Mouse (Mus musculus) lung, embryonic 16.5 days (tissue): Measurements from ENCODE around the gene Ttk. TPM values are rescaled to one million over a fixed set of nuclear protein-coding genes. Genes with fewer than 3 reads are reported as not detected.
A peak's percentile ranks its signal among the peaks of the same experiment; 100 is the strongest.

ENCODE experiments used
- ATAC-seq: fragments of 200-750 bp; cut with Nextera tagmentation; 2 replicates; pipeline ENCODE4 v1.8.0; 2017; ENCODE audit warnings: low read depth, mild to moderate bottlenecking, moderate library complexity
- H3K27ac ChIP-seq: fragments of 300-500 bp; sonication (generic); 2 replicates; pipeline ENCODE4 v1.5.1; 2014; ENCODE audit warnings: mild to moderate bottlenecking, control low read depth, low read length
- H3K27me3 ChIP-seq: fragments of 300-500 bp; sonication (generic); 2 replicates; pipeline ENCODE4 v1.6.1; 2014; ENCODE audit warnings: low read depth, low read length, mixed read lengths; ENCODE audit not compliant: control insufficient read depth, insufficient read depth
- H3K36me3 ChIP-seq: fragments of 300-500 bp; sonication (generic); 2 replicates; pipeline ENCODE4 v1.6.1; 2014; ENCODE audit warnings: low read length; ENCODE audit not compliant: control insufficient read depth, insufficient read depth
- H3K4me1 ChIP-seq: fragments of 300-500 bp; sonication (generic); replicated peaks from 2 replicates; pipeline ENCODE4 v1.6.1; 2014; ENCODE audit warnings: low read length, mixed read lengths; ENCODE audit not compliant: control insufficient read depth, insufficient read depth
- H3K4me2 ChIP-seq: fragments of 300-500 bp; sonication (generic); 2 replicates; pipeline ENCODE4 v1.6.1; 2014; ENCODE audit warnings: low read depth, low read length, control low read depth
- H3K4me3 ChIP-seq: fragments of 300-500 bp; sonication (generic); 2 replicates; pipeline ENCODE4 v1.5.1; 2014; ENCODE audit warnings: mild to moderate bottlenecking, low read length, control low read depth
- H3K9ac ChIP-seq: fragments of 300-500 bp; sonication (generic); 2 replicates; pipeline ENCODE4 v1.6.1; 2014; ENCODE audit warnings: low read length, control low read depth
- H3K9me3 ChIP-seq: fragments of 300-500 bp; sonication (generic); 2 replicates; pipeline ENCODE4 v1.6.1; 2016; ENCODE audit warnings: low read length; ENCODE audit not compliant: control insufficient read depth
- WGBS: fragments of 180-500 bp; shearing (Covaris S2); extraction: QIAGEN DNeasy Blood & Tissue Kit; methylation state at CpG from one replicate; pipeline ENCODE4 v1.1.7; 2014; 5-methylcytosine and 5-hydroxymethylcytosine counted together
- polyA plus RNA-seq: library from polyadenylated mRNA; unstranded; fragments of >200 nt; fragmentation: Nextera tagmentation; extraction: Ambion mirVana; gene quantifications from 2 replicates; pipeline ENCODE4 v1.2.1, GENCODE M21; 2015

Ttk gene
- polyA plus RNA-seq, 1 experiment from 2014 or later: 38.4 TPM

GRCm38 (mm10) chr9:83886149-83886548, 51.7 kb downstream of the Ttk start:
- no peak overlapping the region for H3K4me3 ChIP-seq
- no peak overlapping the region for H3K27ac ChIP-seq
- H3K36me3 ChIP-seq: no peaks in the 10 kb centered on the region
- no peaks in the 10 kb centered on the region for H3K9me3 ChIP-seq
- no peak for ATAC-seq
- H3K4me2 ChIP-seq: no peak overlapping the region
- H3K4me1 ChIP-seq: no peaks in the 10 kb centered on the region
- no peak overlapping the region for H3K9ac ChIP-seq
- H3K27me3 ChIP-seq: no peaks in the 10 kb centered on the region

- H3K27ac ChIP-seq: no peak overlapping the region
- no peak overlapping the region for H3K9ac ChIP-seq
- no peaks in the 10 kb centered on the region for H3K36me3 ChIP-seq
- no peaks in the 10 kb centered on the region for H3K9me3 ChIP-seq
- no peaks in the 10 kb centered on the region for H3K27me3 ChIP-seq
- ATAC-seq: no peak
- no peak overlapping the region for H3K4me2 ChIP-seq
- H3K4me3 ChIP-seq: no peak overlapping the region
- WGBS: 75% methylated on average over 5 of the region's 5 CpGs
- H3K4me1 ChIP-seq: no peaks in the 10 kb centered on the region
Observed at GRCm38 (mm10) chr9:83888214-83888613, 53.7 kb downstream of the Ttk start.

GRCm38 (mm10) chr9:83893073-83893472, 58.6 kb downstream of the Ttk start:
- Histone ChIP-seq H3K4me2 (no peak overlapping the region), H3K4me3 (no peak overlapping the region), H3K27ac (no peak overlapping the region), H3K9ac (no peak overlapping the region), H3K9me3 (no peaks in the 10 kb centered on the region), H3K4me1 (no peaks in the 10 kb centered on the region), H3K27me3 (no peaks in the 10 kb centered on the region), H3K36me3 (no peaks in the 10 kb centered on the region)
- 56% methylated on average over 8 of the region's 8 CpGs for WGBS
- ATAC-seq: no peak

- Histone ChIP-seq H3K4me3 (no peak overlapping the region), H3K9ac (no peak overlapping the region), H3K4me1 (no peaks in the 10 kb centered on the region), H3K9me3 (no peaks in the 10 kb centered on the region), H3K36me3 (no peaks in the 10 kb centered on the region), H3K27ac (no peak overlapping the region), H3K27me3 (no peaks in the 10 kb centered on the region), H3K4me2 (no peak overlapping the region)
- peak; percentile 66; the same call in 1 of the 2 replicates for ATAC-seq
- 58% methylated on average over 4 of the region's 4 CpGs for WGBS
Observed at GRCm38 (mm10) chr9:83893767-83894330, 59.4 kb downstream of the Ttk start.

- H3K27me3 ChIP-seq: no peaks in the 10 kb centered on the region
- no peak overlapping the region for H3K9ac ChIP-seq
- no peaks in the 10 kb centered on the region for H3K4me1 ChIP-seq
- ATAC-seq: no peak
- 84% methylated on average over 2 of the region's 2 CpGs for WGBS
- H3K9me3 ChIP-seq: no peaks in the 10 kb centered on the region
- no peaks in the 10 kb centered on the region for H3K36me3 ChIP-seq
- H3K27ac ChIP-seq: no peak overlapping the region
- no peak overlapping the region for H3K4me3 ChIP-seq
- H3K4me2 ChIP-seq: no peak overlapping the region
Observed at GRCm38 (mm10) chr9:83902086-83902485, 67.6 kb downstream of the Ttk start.

- Histone ChIP-seq H3K4me2 (no peak overlapping the region), H3K27ac (no peak overlapping the region), H3K9me3 (no peaks in the 10 kb centered on the region), H3K36me3 (no peaks in the 10 kb centered on the region), H3K4me3 (no peak overlapping the region), H3K4me1 (no peaks in the 10 kb centered on the region), H3K9ac (no peak overlapping the region), H3K27me3 (no peaks in the 10 kb centered on the region)
- ATAC-seq: no peak
- WGBS: 54% methylated on average over 4 of the region's 4 CpGs
Observed at GRCm38 (mm10) chr9:83905820-83906219, 71.3 kb downstream of the Ttk start.

- Histone ChIP-seq H3K9ac (no peak overlapping the region), H3K36me3 (no peaks in the 10 kb centered on the region), H3K4me3 (no peak overlapping the region), H3K9me3 (no peaks in the 10 kb centered on the region), H3K27ac (no peak overlapping the region), H3K27me3 (no peaks in the 10 kb centered on the region), H3K4me2 (no peak overlapping the region), H3K4me1 (no peaks in the 10 kb centered on the region)
- 69% methylated on average over 3 of the region's 3 CpGs for WGBS
- ATAC-seq: no peak
Observed at GRCm38 (mm10) chr9:83907017-83907416, 72.5 kb downstream of the Ttk start.

- WGBS: 86% methylated on average over 2 of the region's 2 CpGs
- Histone ChIP-seq H3K9me3 (no peaks in the 10 kb centered on the region), H3K36me3 (no peaks in the 10 kb centered on the region), H3K4me1 (no peaks in the 10 kb centered on the region), H3K4me2 (no peak overlapping the region), H3K4me3 (no peak overlapping the region), H3K27ac (no peak overlapping the region), H3K9ac (no peak overlapping the region), H3K27me3 (no peaks in the 10 kb centered on the region)
- no peak for ATAC-seq
Observed at GRCm38 (mm10) chr9:83909836-83910235, 75.3 kb downstream of the Ttk start.

- Histone ChIP-seq H3K27ac (no peak overlapping the region), H3K27me3 (no peaks in the 10 kb centered on the region), H3K4me1 (no peaks in the 10 kb centered on the region), H3K9me3 (no peaks in the 10 kb centered on the region), H3K4me3 (no peak overlapping the region), H3K36me3 (no peaks in the 10 kb centered on the region), H3K4me2 (no peak overlapping the region), H3K9ac (no peak overlapping the region)
- 76% methylated on average over 2 of the region's 2 CpGs for WGBS
- ATAC-seq: no peak
Observed at GRCm38 (mm10) chr9:83910926-83911325, 76.4 kb downstream of the Ttk start.
